In genomic region chr4:141857422-141857930, GRCm38 (mm10) we compare ENCODE assay signal across 8 mouse cellular contexts. TPM values are rescaled to one million over a fixed set of nuclear protein-coding genes. Genes with fewer than 3 reads are reported as not detected.
DNase-seq lines count a peak whose midpoint lies in the region; ATAC-seq and TF ChIP-seq lines count a peak whose summit lies in the region.

No protein-coding gene starts in this region.

- WGBS in embryonic facial prominence, embryonic 12.5 days = 18% methylated on average over 10 of the region's 10 CpGs
- WGBS in heart, adult 2 months = 16% methylated on average over 10 of the region's 10 CpGs
- WGBS in kidney, adult 2 months = 14% methylated on average over 10 of the region's 10 CpGs
- 16% methylated on average over 10 of the region's 10 CpGs for WGBS in limb, embryonic 14.5 days

- no peak overlapping the region for H3K27ac ChIP-seq in embryonic facial prominence, embryonic 12.5 days
- no peak overlapping the region; the same call in 1 of the 2 replicates for H3K27ac ChIP-seq in heart, adult 2 months
- H3K27ac ChIP-seq in kidney, adult 2 months (ENCODE audit: insufficient read depth, low read depth, low read length) = no peak overlapping the region
- H3K27ac ChIP-seq in limb, embryonic 14.5 days (replicated peaks; ENCODE audit: low read depth, low read length) = no peak overlapping the region

- no peaks in the 10 kb centered on the region for H3K4me1 ChIP-seq in embryonic facial prominence, embryonic 12.5 days
- H3K4me1 ChIP-seq in heart, adult 2 months (ENCODE audit: control insufficient read depth, insufficient read depth, low read length) = peaks cover 2% of the 10 kb centered on the region; the same call in 1 of the 2 replicates
- H3K4me1 ChIP-seq in kidney, adult 2 months (ENCODE audit: control insufficient read depth, insufficient read depth, low read length) = no peaks in the 10 kb centered on the region
- H3K4me1 ChIP-seq in limb, embryonic 14.5 days (ENCODE audit: control insufficient read depth, insufficient read depth, low read length) = no peaks in the 10 kb centered on the region

- no peaks in the 10 kb centered on the region for H3K9me3 ChIP-seq in embryonic facial prominence, embryonic 12.5 days
- H3K9me3 ChIP-seq in limb, embryonic 14.5 days (ENCODE audit: control insufficient read depth, low read length) = no peaks in the 10 kb centered on the region

- H3K4me3 ChIP-seq in embryonic facial prominence, embryonic 12.5 days = no peak overlapping the region
- H3K4me3 ChIP-seq in heart, adult 2 months = no peak overlapping the region
- no peak overlapping the region for H3K4me3 ChIP-seq in kidney, adult 2 months (ENCODE audit: insufficient read depth, low read depth, low read length)
- H3K4me3 ChIP-seq in limb, embryonic 14.5 days (replicated peaks; ENCODE audit: low read length) = no peak overlapping the region

- peak; percentile 54; the same call in 1 of the 2 replicates for ATAC-seq in embryonic facial prominence, embryonic 12.5 days (ENCODE audit: insufficient number of reproducible peaks, insufficient read depth, low FRiP score, low TSS enrichment)
- ATAC-seq in limb, embryonic 14.5 days (ENCODE audit: low FRiP score, low read depth) = peak; percentile 54
- peak; percentile 48 for ATAC-seq in monocyte, adult 5-6 weeks (replicated peaks; ENCODE audit: insufficient number of reproducible peaks, low FRiP score, low TSS enrichment, poor library complexity, severe bottlenecking)

- peak; percentile 94 for TF ChIP-seq EP300 in heart, adult 2 months (IDR thresholded peaks at IDR 0.05; ENCODE audit: insufficient read depth, low read depth, low read length)

- no peak overlapping the region for H3K4me2 ChIP-seq in embryonic facial prominence, embryonic 12.5 days (replicated peaks)
- no peak overlapping the region for H3K4me2 ChIP-seq in limb, embryonic 14.5 days (replicated peaks; ENCODE audit: low read depth, low read length, severe bottlenecking)

- H3K36me3 ChIP-seq in embryonic facial prominence, embryonic 12.5 days = peaks cover 20% of the 10 kb centered on the region; the same call in 1 of the 2 replicates
- H3K36me3 ChIP-seq in heart, adult 2 months (ENCODE audit: control insufficient read depth, insufficient read depth, low read length) = no peaks in the 10 kb centered on the region
- no peaks in the 10 kb centered on the region for H3K36me3 ChIP-seq in kidney, adult 2 months (ENCODE audit: control insufficient read depth, insufficient read depth, low read length)
- H3K36me3 ChIP-seq in limb, embryonic 14.5 days (ENCODE audit: control insufficient read depth, insufficient read depth, low read length) = peaks cover 26% of the 10 kb centered on the region
- no peaks in the 10 kb centered on the region; the same call in 1 of the 2 replicates for H3K36me3 ChIP-seq in splenic B cell, adult 2 months (ENCODE audit: control insufficient read depth, insufficient read depth, low read length, poor library complexity, severe bottlenecking)

- H3K9ac ChIP-seq in embryonic facial prominence, embryonic 12.5 days = no peak overlapping the region
- H3K9ac ChIP-seq in heart, adult 2 months (ENCODE audit: low read depth, low read length) = no peak overlapping the region
- H3K9ac ChIP-seq in limb, embryonic 14.5 days (ENCODE audit: low read depth, low read length, severe bottlenecking) = no peak overlapping the region

- no peaks in the 10 kb centered on the region for H3K27me3 ChIP-seq in embryonic facial prominence, embryonic 12.5 days
- no peaks in the 10 kb centered on the region for H3K27me3 ChIP-seq in heart, adult 2 months (ENCODE audit: control insufficient read depth, insufficient read depth, low read length)
- no peaks in the 10 kb centered on the region for H3K27me3 ChIP-seq in kidney, adult 2 months (replicated peaks; ENCODE audit: control insufficient read depth, insufficient read depth, low read length)
- H3K27me3 ChIP-seq in limb, embryonic 14.5 days (ENCODE audit: control insufficient read depth, insufficient read depth, low read length) = no peaks in the 10 kb centered on the region
- no peaks in the 10 kb centered on the region for H3K27me3 ChIP-seq in splenic B cell, adult 2 months (ENCODE audit: control insufficient read depth, insufficient read depth, low read length, poor library complexity, severe bottlenecking)

- intact Hi-C loops in heart, adult 2 months (cut with DNase I) = loop anchor here (1.0 to 5.0 kb wide), 2 partner anchors 101 to 470 kb away; no protein-coding TSS in a partner anchor

- peak; percentile 63 for DNase-seq in A20 (ENCODE audit: low read depth, low spot score)
- DNase-seq in adrenal gland, postnatal 25 days = peak; percentile 79
- peak; percentile 78 to 89 for DNase-seq in heart, adult 2 months
- peak; percentile 84 for DNase-seq in kidney, adult 2 months
- DNase-seq in limb, embryonic 14.5 days (ENCODE audit: low spot score) = peak; percentile 79
- DNase-seq in splenic B cell, adult 2 months (ENCODE audit: low read depth, low spot score) = peak; percentile 77

- TF ChIP-seq POLR2A in heart, adult 2 months (IDR thresholded peaks at IDR 0.05; ENCODE audit: insufficient read depth, low read depth, low read length) = no peak
- TF ChIP-seq POLR2A in kidney, adult 2 months (IDR thresholded peaks at IDR 0.05; ENCODE audit: low read depth, low read length) = no peak
- no peak for TF ChIP-seq POLR2A in limb, embryonic 14.5 days (IDR thresholded peaks at IDR 0.05; ENCODE audit: borderline replicate concordance, extremely low read depth, insufficient read depth, insufficient read length)

- TF ChIP-seq CTCF in heart, adult 2 months (IDR thresholded peaks at IDR 0.05) = peak; percentile 99
- peak; percentile 94 for TF ChIP-seq CTCF in kidney, adult 2 months (conservative IDR thresholded peaks at IDR 0.05; ENCODE audit: insufficient read depth, insufficient read length, low read depth, low read length)

- no peaks in the 10 kb centered on the region for H3K79me2 ChIP-seq in heart, adult 2 months (replicated peaks; ENCODE audit: control insufficient read depth, insufficient read depth, low read length)

RNA-seq across cellular contexts. Expression of gene Ctrc, which starts 11.3 kb away (rescaled TPM):
- not detected in 2 replicates for total RNA-seq in adrenal gland, postnatal 25 days (2021)
- polyA plus RNA-seq in embryonic facial prominence, embryonic 12.5 days (2016; fragmentation: Nextera tagmentation; extraction: Ambion mirVana) = not detected in 2 replicates
- not detected for total RNA-seq in heart, adult 2 months (2021)
- polyA plus RNA-seq in heart, adult 2 months (2012; rRNA removed) = not detected in 2 replicates
- polyA plus RNA-seq in kidney, adult 2 months (2012; rRNA removed) = 0.10 TPM in 1 of 2 replicates, not detected in the other
- 0.08 TPM in 1 of 2 replicates, not detected in the other for polyA plus RNA-seq in limb, embryonic 14.5 days (2012; rRNA removed)
- polyA plus RNA-seq in limb, embryonic 14.5 days (2014; fragmentation: Nextera tagmentation; extraction: Ambion mirVana) = not detected in 2 replicates
- not detected in 3 replicates for total RNA-seq in monocyte, adult 5-6 weeks (2017)

RNA-seq across cellular contexts. Expression of gene Efhd2, which starts 17.2 kb away (rescaled TPM):
- total RNA-seq in adrenal gland, postnatal 25 days (2021) = 20.9 and 30.8 TPM in 2 replicates
- polyA plus RNA-seq in embryonic facial prominence, embryonic 12.5 days (2016; fragmentation: Nextera tagmentation; extraction: Ambion mirVana) = 54.3 and 58.1 TPM in 2 replicates
- 10 to 100 TPM; 19.4 to 21.2 TPM for total RNA-seq in heart, adult 2 months (2021)
- polyA plus RNA-seq in heart, adult 2 months (2012; rRNA removed) = 28.4 and 33.0 TPM in 2 replicates
- polyA plus RNA-seq in kidney, adult 2 months (2012; rRNA removed) = 36.3 and 41.0 TPM in 2 replicates
- 57.8 and 71.4 TPM in 2 replicates for polyA plus RNA-seq in limb, embryonic 14.5 days (2012; rRNA removed)
- polyA plus RNA-seq in limb, embryonic 14.5 days (2014; fragmentation: Nextera tagmentation; extraction: Ambion mirVana) = 45.7 and 49.8 TPM in 2 replicates
- total RNA-seq in monocyte, adult 5-6 weeks (2017) = 190 to 273 TPM (median 198 TPM) in 3 replicates

RNA-seq across cellular contexts. Expression of gene Cela2a, which starts 31.5 kb away (rescaled TPM):
- 0.52 TPM in 1 of 2 replicates, not detected in the other for total RNA-seq in adrenal gland, postnatal 25 days (2021)
- polyA plus RNA-seq in embryonic facial prominence, embryonic 12.5 days (2016; fragmentation: Nextera tagmentation; extraction: Ambion mirVana) = not detected in 2 replicates
- total RNA-seq in heart, adult 2 months (2021) = not detected
- 0.26 and 0.62 TPM in 2 replicates for polyA plus RNA-seq in heart, adult 2 months (2012; rRNA removed)
- polyA plus RNA-seq in kidney, adult 2 months (2012; rRNA removed) = 0.52 TPM in 1 of 2 replicates, not detected in the other
- 0.19 and 0.47 TPM in 2 replicates for polyA plus RNA-seq in limb, embryonic 14.5 days (2012; rRNA removed)
- not detected in 2 replicates for polyA plus RNA-seq in limb, embryonic 14.5 days (2014; fragmentation: Nextera tagmentation; extraction: Ambion mirVana)
- not detected in 3 replicates for total RNA-seq in monocyte, adult 5-6 weeks (2017)
